Mouse (Mus musculus) neutrophil, adult 5-6 weeks (primary cell): ENCODE results near the gene Npy. TPM values are rescaled to one million over a fixed set of nuclear protein-coding genes. Genes with fewer than 3 reads are reported as not detected.

ENCODE experiments used
- ATAC-seq: fragments of 151-379, 151-347 bp; 2 replicates; pipeline ENCODE4 v1.8.0; 2017; ENCODE audit warnings: mild to moderate bottlenecking, moderate TSS enrichment; ENCODE audit not compliant: insufficient number of reproducible peaks, poor library complexity, low FRiP score, severe bottlenecking; ENCODE audit errors: extremely low read depth
- total RNA-seq: library from RNA; stranded (forward); fragments of 200-1000 nt; gene quantifications from 2 replicates; pipeline ENCODE4 v1.2.3, GENCODE M21; 2017

The Npy gene
- not detected in 2 replicates for total RNA-seq

GRCm38 (mm10) chr6:49821961-49822870 is at the start of gene Npy:
TSS of gene Npy (plus strand) at chr6:49822710.
- ATAC-seq: no peak

- ATAC-seq: no peak
Measured at GRCm38 (mm10) chr6:49775006-49775405, 47.5 kb upstream of the Npy start.

- ATAC-seq: no peak
Measured at GRCm38 (mm10) chr6:49778109-49778508, 44.4 kb upstream of the Npy start.

GRCm38 (mm10) chr6:49778729-49779128 is 43.8 kb upstream of the Npy start:
- ATAC-seq: no peak

DNA sequence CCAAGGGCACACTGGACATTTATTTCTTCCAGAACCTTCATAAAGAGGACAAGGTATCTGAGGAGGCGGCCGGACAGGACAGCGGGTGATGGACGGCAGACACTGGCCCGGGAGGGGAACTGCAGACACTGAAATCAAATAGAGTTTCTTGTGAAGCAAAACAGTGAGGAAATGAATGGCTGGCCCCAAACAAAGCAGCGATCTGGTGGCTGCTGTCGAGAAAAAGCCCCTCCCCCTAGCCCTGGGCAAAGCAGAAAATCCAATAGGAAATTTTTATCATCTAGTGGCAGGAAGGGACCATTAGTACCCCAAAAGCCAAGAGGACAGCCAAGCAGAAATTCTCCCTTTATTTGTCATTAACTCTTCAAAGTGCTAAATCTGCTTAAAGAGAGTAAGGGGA is 42.9 kb upstream of the Npy start:
- ATAC-seq: no peak

DNA sequence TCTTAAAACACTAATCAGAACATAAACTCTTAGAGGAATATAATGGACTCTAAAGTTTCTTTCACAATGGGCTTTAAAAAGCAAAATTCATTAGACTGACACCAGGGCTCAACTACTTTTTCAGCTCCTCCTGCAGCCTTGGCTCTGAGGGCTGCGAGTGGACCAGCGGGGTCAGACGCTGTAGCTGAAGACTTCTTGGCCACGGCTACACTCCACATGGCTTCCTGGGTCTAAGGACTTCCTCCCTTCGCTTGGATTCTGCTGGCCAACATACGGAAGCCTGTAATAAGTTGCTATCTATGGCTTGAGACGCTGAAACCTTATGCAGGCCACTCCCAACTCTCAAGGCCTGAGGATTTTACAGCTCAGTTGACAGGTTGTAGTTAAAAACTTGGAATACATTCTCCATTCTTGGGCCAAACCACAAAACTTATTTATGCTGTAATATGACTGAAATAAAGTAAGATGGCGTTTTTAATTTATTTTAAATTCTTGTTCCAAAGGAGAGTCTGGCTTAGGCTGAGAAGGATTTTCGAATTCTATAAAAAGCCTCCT is 41.6 kb upstream of the Npy start:
- no peak for ATAC-seq

GRCm38 (mm10) chr6:49781852-49782251 is 40.7 kb upstream of the Npy start:
- ATAC-seq: no peak

DNA sequence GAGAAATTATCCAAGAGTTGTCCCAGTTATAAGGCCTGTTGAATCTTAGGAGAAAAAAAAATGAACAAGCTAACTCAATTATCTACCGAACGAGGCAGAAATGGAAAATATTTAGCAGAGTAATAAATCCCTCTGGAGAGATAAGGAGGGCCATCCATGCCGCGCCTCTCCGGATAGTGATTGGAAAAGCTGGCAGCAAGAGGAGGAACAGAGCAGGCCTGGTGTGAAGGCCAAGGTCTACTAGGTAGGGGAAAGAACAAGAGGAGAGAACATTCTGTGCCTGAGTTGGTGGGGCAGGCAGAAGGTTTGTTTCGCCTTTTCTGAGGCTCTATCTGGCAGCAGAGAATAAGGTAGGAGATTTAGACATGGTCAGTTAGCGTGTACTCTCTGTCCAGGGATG is 39.8 kb upstream of the Npy start:
- no peak for ATAC-seq

DNA sequence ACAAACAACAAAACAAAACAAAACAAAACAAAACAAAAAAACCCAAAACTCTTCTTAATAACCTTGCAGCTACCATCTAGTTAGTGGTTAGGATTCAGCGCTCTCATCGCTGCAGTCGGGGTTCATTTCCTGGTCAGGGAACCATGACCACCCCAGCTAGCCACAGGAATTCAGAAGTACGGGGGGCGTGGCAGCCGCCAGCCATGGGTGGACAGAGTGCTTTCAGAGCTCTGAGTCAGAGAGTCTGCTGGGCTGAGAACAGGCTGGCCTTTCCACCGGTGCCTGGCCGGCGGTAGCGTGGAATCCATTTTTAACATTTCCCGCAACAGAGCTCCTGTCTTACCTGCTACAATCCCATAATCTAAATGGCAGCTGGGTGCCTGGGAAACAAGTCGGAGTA is 30.0 kb upstream of the Npy start:
- ATAC-seq: no peak

- ATAC-seq: no peak
Measured at GRCm38 (mm10) chr6:49804105-49804504, 18.4 kb upstream of the Npy start.

DNA sequence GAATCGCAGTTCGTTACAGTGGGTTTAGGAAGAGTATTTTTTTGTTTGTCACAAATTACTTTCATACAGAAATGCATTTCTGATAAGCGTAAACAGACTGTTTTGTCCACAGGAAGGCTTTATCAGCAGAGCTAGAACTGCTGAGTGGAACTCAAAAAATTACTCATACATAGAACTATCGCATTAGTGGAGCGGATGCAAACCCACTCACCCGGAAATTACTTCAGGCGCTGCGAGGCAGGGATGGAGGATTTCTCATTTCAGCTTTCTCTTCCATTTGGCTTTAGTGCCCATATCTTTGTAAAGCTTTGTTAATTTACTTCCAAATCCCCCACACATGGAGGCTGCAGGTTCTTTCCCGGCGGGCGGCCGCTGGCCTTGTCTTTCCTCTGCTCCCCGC is 14.4 kb upstream of the Npy start:
- ATAC-seq: no peak

DNA sequence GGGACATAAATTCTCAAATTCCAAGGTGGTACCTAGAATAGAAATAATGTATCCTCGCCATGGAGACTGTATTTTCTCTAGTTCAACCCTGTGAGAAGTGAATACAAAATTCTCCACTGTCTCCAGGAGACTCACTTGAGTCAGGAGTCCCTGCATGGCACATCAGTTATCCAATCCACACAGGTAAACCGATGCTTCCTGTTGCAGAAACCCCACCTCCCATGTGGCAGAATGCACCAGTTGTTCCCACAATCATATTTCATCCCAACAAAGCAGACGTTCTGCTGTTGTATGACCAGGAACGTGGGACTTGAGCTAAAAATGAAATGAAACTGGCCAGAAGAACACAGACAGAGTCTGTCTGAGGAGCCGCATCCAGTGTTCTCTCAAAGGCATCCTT is 5.3 kb upstream of the Npy start:
- no peak for ATAC-seq

DNA sequence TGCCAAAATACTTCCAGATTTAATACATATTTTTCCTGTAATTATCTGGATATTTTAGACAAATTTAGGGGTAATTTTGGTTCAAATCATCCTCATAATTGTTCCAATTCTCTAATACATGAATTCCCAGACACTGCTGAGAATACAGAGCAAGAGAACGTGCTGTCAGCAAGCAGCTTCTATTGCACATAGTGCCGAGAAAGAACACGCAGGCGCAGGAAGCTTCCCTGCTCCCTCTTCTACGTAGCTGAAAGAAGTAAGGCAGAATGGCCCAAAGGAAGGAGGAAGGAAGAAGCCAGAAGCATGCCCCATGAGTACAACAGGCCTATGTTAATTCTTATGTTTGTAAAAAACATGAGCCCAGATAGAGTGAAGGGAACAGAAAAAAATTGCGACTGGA is 4.9 kb upstream of the Npy start:
- ATAC-seq: no peak

- no peak for ATAC-seq
Measured at GRCm38 (mm10) chr6:49822871-49823230, 341 bp downstream of the Npy start.

GRCm38 (mm10) chr6:49823371-49823770 is 861 bp downstream of the Npy start:
- no peak for ATAC-seq

DNA sequence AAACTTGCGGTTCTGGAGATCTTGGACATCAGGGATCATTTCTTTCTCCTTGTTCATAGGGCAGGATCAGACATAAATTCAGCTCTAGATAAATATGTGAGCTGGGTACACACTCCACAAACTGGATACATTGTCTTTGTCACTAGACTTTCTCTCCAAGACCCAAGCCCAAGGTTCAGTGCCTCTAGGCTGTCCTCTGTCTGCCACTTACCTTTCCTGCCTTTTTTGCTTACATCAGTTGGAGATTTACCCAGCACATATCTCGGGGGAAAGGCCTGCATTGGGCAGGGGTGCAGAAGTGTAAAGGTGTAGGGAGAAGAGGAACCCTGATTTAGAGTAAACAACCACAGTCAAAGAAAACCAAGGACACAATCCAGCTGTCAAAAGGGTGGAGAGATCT is 1.3 kb downstream of the Npy start:
- no peak for ATAC-seq

- ATAC-seq: no peak
Measured at GRCm38 (mm10) chr6:49831579-49831978, 9.1 kb downstream of the Npy start.

DNA sequence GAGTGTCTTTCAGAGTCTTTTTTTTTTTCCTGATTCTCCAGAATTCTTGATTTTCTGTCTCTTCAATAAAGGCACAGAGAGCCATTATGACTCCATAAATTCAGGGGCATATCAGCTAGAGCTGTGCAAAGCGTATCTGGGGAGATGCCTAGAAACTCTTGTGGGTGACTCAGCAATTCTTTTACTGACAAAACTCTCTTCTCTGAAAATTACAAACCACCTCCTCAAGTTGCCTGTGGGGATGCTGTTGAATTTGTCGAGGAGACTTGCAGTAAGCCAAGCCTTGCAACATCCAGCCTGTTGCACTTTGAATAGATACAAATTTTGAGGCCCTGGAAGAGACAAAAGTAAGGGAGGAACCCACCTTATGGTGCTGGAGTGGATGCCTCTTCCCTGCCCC is 34.3 kb downstream of the Npy start:
- no peak for ATAC-seq

DNA sequence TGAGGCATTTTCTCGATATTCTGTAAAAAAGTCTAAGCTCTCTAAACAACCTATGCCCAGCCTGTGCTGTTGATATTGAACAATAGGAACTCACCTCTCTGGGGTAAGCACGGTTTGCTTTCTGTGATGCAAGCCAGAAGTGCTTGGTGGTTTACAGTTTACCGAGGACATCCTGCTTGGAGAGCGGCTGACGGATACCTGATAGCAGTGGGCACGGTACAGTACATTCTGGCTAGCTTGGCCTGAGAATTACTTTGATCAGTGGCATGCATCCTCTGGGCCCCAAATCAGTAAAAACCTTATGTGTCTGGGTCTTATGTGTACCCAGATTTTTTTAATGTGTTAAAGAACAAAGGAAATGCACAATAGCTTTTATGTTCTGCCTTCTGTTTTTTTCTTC is 45.1 kb downstream of the Npy start:
- no peak for ATAC-seq

DNA sequence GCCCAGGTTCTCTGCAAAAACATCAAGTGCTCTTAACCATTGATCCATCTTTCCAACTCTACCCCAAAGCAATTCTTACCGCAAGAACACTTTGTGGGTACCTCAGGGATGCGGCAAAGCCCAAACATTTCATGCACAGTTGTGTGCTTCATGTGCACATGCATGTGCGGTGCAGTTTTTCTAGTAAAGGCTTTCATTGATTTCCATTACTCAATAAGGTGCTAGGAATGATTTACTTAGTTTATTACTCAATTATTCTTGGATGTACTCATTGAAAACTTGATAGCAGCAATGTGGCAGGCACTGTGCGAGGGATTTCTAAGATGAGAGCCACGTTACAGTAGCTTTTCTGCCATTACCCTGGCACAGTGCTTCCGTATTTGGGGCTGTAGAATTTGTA is 48.6 kb downstream of the Npy start:
- no peak for ATAC-seq

DNA sequence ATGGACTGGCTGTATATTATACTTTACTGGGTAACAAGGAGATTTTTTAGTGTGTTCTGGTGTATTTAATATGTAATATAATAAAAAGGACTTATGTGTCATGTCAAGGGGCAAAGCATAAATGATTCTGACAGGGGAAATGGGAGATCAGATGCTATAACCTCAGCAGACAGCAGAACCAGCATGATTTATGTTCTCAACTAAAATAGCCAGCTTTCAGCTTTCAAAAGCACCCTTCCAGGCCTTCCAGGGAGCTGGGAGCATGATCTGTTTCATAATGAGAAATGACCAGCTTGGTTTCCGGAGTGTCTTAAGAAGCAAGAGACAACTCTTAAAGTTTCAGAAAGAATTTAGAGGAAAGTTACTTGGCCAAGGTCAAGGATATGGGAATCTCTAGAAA is 51.0 kb downstream of the Npy start:
- no peak for ATAC-seq
